Mouse (Mus musculus): ENCODE measurements around the gene Ldhd. TPM values are rescaled to one million over a fixed set of nuclear protein-coding genes. Genes with fewer than 3 reads are reported as not detected.
A peak's percentile ranks its signal among the peaks of the same experiment; 100 is the strongest.

Ldhd gene
- polyA plus RNA-seq, 1 experiment from 2014 or later, result 5.6 TPM

DNA sequence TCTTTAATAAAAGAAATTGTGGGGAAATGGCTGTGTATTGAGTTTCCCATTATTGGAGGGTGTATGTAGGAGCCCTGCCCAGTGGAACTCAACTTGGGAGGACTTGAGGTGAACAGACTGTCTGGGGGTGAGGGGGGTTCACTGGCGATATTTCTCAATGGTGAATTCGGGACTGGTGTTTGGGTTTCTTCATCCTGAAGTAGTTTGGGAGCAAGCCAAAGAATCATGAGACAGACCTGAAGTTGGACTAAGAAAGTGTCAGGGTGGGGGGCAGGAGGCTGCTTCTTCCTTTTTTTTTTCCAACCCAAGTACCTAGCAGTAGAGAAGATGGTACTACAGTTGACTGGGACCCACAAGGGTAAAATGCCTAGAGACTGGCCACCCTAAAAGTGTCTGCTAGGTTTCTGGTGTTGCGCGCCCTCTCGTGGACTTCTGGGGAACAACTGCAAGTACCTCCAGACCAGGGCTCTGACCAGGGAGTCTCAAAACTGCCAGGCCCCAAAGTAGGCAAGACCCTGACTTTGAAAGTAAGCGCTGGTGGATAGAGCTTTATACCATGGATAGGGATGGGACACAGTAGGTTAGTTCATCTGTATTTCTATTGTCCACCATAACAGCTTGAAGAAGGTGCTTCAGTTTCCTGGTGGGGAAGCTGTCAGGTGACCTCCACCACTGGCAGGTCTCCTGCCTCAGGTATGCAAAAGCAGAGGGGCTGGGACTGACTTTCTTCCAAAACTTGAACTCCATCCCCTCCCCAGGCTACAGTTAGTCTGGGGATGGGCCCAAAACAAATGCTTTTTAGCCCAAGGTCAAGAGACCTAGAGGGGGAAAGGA is 4.3 kb downstream of the Ldhd start:
- ATAC-seq (ENCODE audit: low FRiP score, low TSS enrichment), result peak; percentile 28; the same call in 1 of the 2 replicates
- Histone ChIP-seq H3K27ac (replicated peaks) (no peak overlapping the region), H3K4me1 (replicated peaks; ENCODE audit: control insufficient read depth, insufficient read depth) (no peaks in the 10 kb centered on the region), H3K36me3 (ENCODE audit: control insufficient read depth, insufficient read depth, low read length) (peaks cover 5% of the 10 kb centered on the region; the same call in 1 of the 2 replicates), H3K9me3 (ENCODE audit: control insufficient read depth, low read length) (no peaks in the 10 kb centered on the region), H3K4me3 (ENCODE audit: low read depth, low read length) (no peak overlapping the region), H3K27me3 (ENCODE audit: control insufficient read depth, insufficient read depth, low read length) (no peaks in the 10 kb centered on the region), H3K9ac (ENCODE audit: low read length) (no peak overlapping the region), H3K4me2 (replicated peaks; ENCODE audit: low read depth) (no peak overlapping the region)
- 20% methylated on average over 6 of the region's 6 CpGs for WGBS
- no peak for TF ChIP-seq EP300 (optimal IDR thresholded peaks at IDR 0.05)
- TF ChIP-seq CTCF (IDR thresholded peaks at IDR 0.05; ENCODE audit: low read depth), result peak; percentile 93
- peak; percentile 88 for DNase-seq (ENCODE audit: low spot score)

GRCm38 (mm10) chr8:111624853-111625221 is 5.3 kb downstream of the Ldhd start:
- no peak for TF ChIP-seq CTCF (IDR thresholded peaks at IDR 0.05; ENCODE audit: low read depth)
- TF ChIP-seq EP300 (optimal IDR thresholded peaks at IDR 0.05), result no peak
- H3K4me1 ChIP-seq (replicated peaks; ENCODE audit: control insufficient read depth, insufficient read depth), result no peaks in the 10 kb centered on the region
- DNase-seq (ENCODE audit: low spot score), result no peak
- ATAC-seq (ENCODE audit: low FRiP score, low TSS enrichment), result no peak
- no peaks in the 10 kb centered on the region for H3K9me3 ChIP-seq (ENCODE audit: control insufficient read depth, low read length)
- H3K9ac ChIP-seq (ENCODE audit: low read length), result no peak overlapping the region
- 87% methylated on average over 10 of the region's 10 CpGs for WGBS
- no peaks in the 10 kb centered on the region for H3K27me3 ChIP-seq (ENCODE audit: control insufficient read depth, insufficient read depth, low read length)
- H3K4me2 ChIP-seq (replicated peaks; ENCODE audit: low read depth), result no peak overlapping the region
- H3K27ac ChIP-seq (replicated peaks), result 0 out of 2 replicates have a peak overlapping the region, but pooled peaks have one; percentile 65
- H3K36me3 ChIP-seq (ENCODE audit: control insufficient read depth, insufficient read depth, low read length), result peaks cover 5% of the 10 kb centered on the region; the same call in 1 of the 2 replicates
- no peak overlapping the region for H3K4me3 ChIP-seq (ENCODE audit: low read depth, low read length)

- peak overlapping the region; percentile 65 for H3K27ac ChIP-seq (replicated peaks)
- no peak overlapping the region for H3K9ac ChIP-seq (ENCODE audit: low read length)
- no peak for TF ChIP-seq CTCF (IDR thresholded peaks at IDR 0.05; ENCODE audit: low read depth)
- TF ChIP-seq EP300 (optimal IDR thresholded peaks at IDR 0.05), result no peak
- H3K27me3 ChIP-seq (ENCODE audit: control insufficient read depth, insufficient read depth, low read length), result no peaks in the 10 kb centered on the region
- 60% methylated on average over 12 of the region's 12 CpGs for WGBS
- no peaks in the 10 kb centered on the region for H3K9me3 ChIP-seq (ENCODE audit: control insufficient read depth, low read length)
- ATAC-seq (ENCODE audit: low FRiP score, low TSS enrichment), result peak; percentile 55; the same call in 1 of the 2 replicates
- H3K4me2 ChIP-seq (replicated peaks; ENCODE audit: low read depth), result no peak overlapping the region
- H3K4me1 ChIP-seq (replicated peaks; ENCODE audit: control insufficient read depth, insufficient read depth), result no peaks in the 10 kb centered on the region
- H3K36me3 ChIP-seq (ENCODE audit: control insufficient read depth, insufficient read depth, low read length), result peaks cover 5% of the 10 kb centered on the region; the same call in 1 of the 2 replicates
- H3K4me3 ChIP-seq (ENCODE audit: low read depth, low read length), result no peak overlapping the region
- DNase-seq (ENCODE audit: low spot score), result peak; percentile 64
These were observed 5.9 kb downstream of the Ldhd start for GRCm38 (mm10) chr8:111624081-111624852.

GRCm38 (mm10) chr8:111622553-111622952 is 7.6 kb downstream of the Ldhd start:
- H3K4me1 ChIP-seq (replicated peaks; ENCODE audit: control insufficient read depth, insufficient read depth), result no peaks in the 10 kb centered on the region
- H3K4me2 ChIP-seq (replicated peaks; ENCODE audit: low read depth), result no peak overlapping the region
- no peak overlapping the region for H3K9ac ChIP-seq (ENCODE audit: low read length)
- 92% methylated on average over 10 of the region's 10 CpGs for whole genome bisulfite sequencing
- ATAC-seq (ENCODE audit: low FRiP score, low TSS enrichment), result no peak
- no peak for DNase-seq (ENCODE audit: low spot score)
- TF ChIP-seq EP300 (optimal IDR thresholded peaks at IDR 0.05), result no peak
- peak; percentile 28 for TF ChIP-seq CTCF (IDR thresholded peaks at IDR 0.05; ENCODE audit: low read depth)
- H3K9me3 ChIP-seq (ENCODE audit: control insufficient read depth, low read length), result no peaks in the 10 kb centered on the region
- H3K36me3 ChIP-seq (ENCODE audit: control insufficient read depth, insufficient read depth, low read length), result peaks cover 5% of the 10 kb centered on the region; the same call in 1 of the 2 replicates
- H3K4me3 ChIP-seq (ENCODE audit: low read depth, low read length), result no peak overlapping the region
- H3K27ac ChIP-seq (replicated peaks), result no peak overlapping the region
- no peaks in the 10 kb centered on the region for H3K27me3 ChIP-seq (ENCODE audit: control insufficient read depth, insufficient read depth, low read length)

- Histone ChIP-seq H3K36me3 (ENCODE audit: control insufficient read depth, insufficient read depth, low read length) (peaks cover 5% of the 10 kb centered on the region; the same call in 1 of the 2 replicates), H3K4me1 (replicated peaks; ENCODE audit: control insufficient read depth, insufficient read depth) (no peaks in the 10 kb centered on the region), H3K4me2 (replicated peaks; ENCODE audit: low read depth) (no peak overlapping the region), H3K9me3 (ENCODE audit: control insufficient read depth, low read length) (no peaks in the 10 kb centered on the region), H3K27me3 (ENCODE audit: control insufficient read depth, insufficient read depth, low read length) (no peaks in the 10 kb centered on the region), H3K4me3 (ENCODE audit: low read depth, low read length) (no peak overlapping the region), H3K9ac (ENCODE audit: low read length) (no peak overlapping the region), H3K27ac (replicated peaks) (no peak overlapping the region)
- 82% methylated on average over 3 of the region's 3 CpGs for WGBS
- ATAC-seq (ENCODE audit: low FRiP score, low TSS enrichment) (no peak), DNase-seq (ENCODE audit: low spot score) (no peak)
- TF ChIP-seq EP300 (optimal IDR thresholded peaks at IDR 0.05) (no peak), CTCF (IDR thresholded peaks at IDR 0.05; ENCODE audit: low read depth) (no peak)
These were observed 8.1 kb downstream of the Ldhd start for GRCm38 (mm10) chr8:111622104-111622503.
